Mouse (Mus musculus): ENCODE data around the gene Glrp1. TPM values are rescaled to one million over a fixed set of nuclear protein-coding genes. Genes with fewer than 3 reads are reported as not detected.
A peak's percentile ranks its signal among the peaks of the same experiment; 100 is the strongest.

The Glrp1 gene
- polyA plus RNA-seq, 1 experiment from 2014 or later = not detected

GRCm38 (mm10) chr1:88491617-88492378 lies 18.1 kb downstream of the Glrp1 start:
- ATAC-seq (ENCODE audit: low FRiP score, low read depth) = 0 out of 2 replicates have a peak, but pooled peaks have one; percentile 24
- Histone ChIP-seq H3K4me2 (replicated peaks) (peak overlapping the region; percentile 19), H3K4me3 (no peak overlapping the region)

GRCm38 (mm10) chr1:88490164-88490563 lies 19.7 kb downstream of the Glrp1 start:
- no peaks in the 10 kb centered on the region for H3K9me3 ChIP-seq
- H3K36me3 ChIP-seq = no peaks in the 10 kb centered on the region
- H3K4me1 ChIP-seq = peaks cover 48% of the 10 kb centered on the region
- peak overlapping the region; percentile 16; the same call in 1 of the 2 replicates for H3K4me2 ChIP-seq (replicated peaks)
- no peak overlapping the region for H3K9ac ChIP-seq
- 70% methylated on average over 10 of the region's 10 CpGs for WGBS
- no peak overlapping the region for H3K27ac ChIP-seq
- no peaks in the 10 kb centered on the region for H3K27me3 ChIP-seq
- 0 out of 2 replicates have a peak, but pooled peaks have one; percentile 41 for ATAC-seq (ENCODE audit: low FRiP score, low read depth)
- no peak overlapping the region for H3K4me3 ChIP-seq

More at GRCm38 (mm10) chr1:88491617-88492378, 18.1 kb downstream of the Glrp1 start:
- H3K9ac ChIP-seq = no peak overlapping the region
- WGBS = 32% methylated on average over 17 of the region's 17 CpGs
- H3K4me1 ChIP-seq = peaks cover 41% of the 10 kb centered on the region
- no peak overlapping the region; the same call in 1 of the 2 replicates for H3K27ac ChIP-seq
- H3K36me3 ChIP-seq = no peaks in the 10 kb centered on the region
- no peaks in the 10 kb centered on the region for H3K9me3 ChIP-seq
- H3K27me3 ChIP-seq = no peaks in the 10 kb centered on the region

GRCm38 (mm10) chr1:88488957-88489356 lies 20.9 kb downstream of the Glrp1 start:
- no peak overlapping the region for H3K4me3 ChIP-seq
- WGBS = 69% methylated on average over 4 of the region's 4 CpGs
- H3K4me1 ChIP-seq = peaks cover 48% of the 10 kb centered on the region
- no peak overlapping the region for H3K9ac ChIP-seq
- no peak overlapping the region; the same call in 1 of the 2 replicates for H3K27ac ChIP-seq
- no peaks in the 10 kb centered on the region for H3K27me3 ChIP-seq
- H3K4me2 ChIP-seq (replicated peaks) = no peak overlapping the region
- no peaks in the 10 kb centered on the region for H3K36me3 ChIP-seq
- ATAC-seq (ENCODE audit: low FRiP score, low read depth) = no peak
- H3K9me3 ChIP-seq = no peaks in the 10 kb centered on the region

GRCm38 (mm10) chr1:88486336-88486735 lies 23.5 kb downstream of the Glrp1 start:
- Histone ChIP-seq H3K27me3 (no peaks in the 10 kb centered on the region), H3K9me3 (no peaks in the 10 kb centered on the region), H3K36me3 (no peaks in the 10 kb centered on the region), H3K4me1 (peaks cover 33% of the 10 kb centered on the region), H3K4me3 (no peak overlapping the region), H3K9ac (no peak overlapping the region), H3K4me2 (replicated peaks) (no peak overlapping the region), H3K27ac (no peak overlapping the region)
- WGBS = 51% methylated on average over 4 of the region's 4 CpGs
- peak; percentile 63; the same call in 1 of the 2 replicates for ATAC-seq (ENCODE audit: low FRiP score, low read depth)

- Histone ChIP-seq H3K9me3 (no peaks in the 10 kb centered on the region), H3K36me3 (no peaks in the 10 kb centered on the region), H3K4me1 (peaks cover 19% of the 10 kb centered on the region), H3K9ac (no peak overlapping the region), H3K27ac (no peak overlapping the region), H3K4me3 (no peak overlapping the region), H3K27me3 (no peaks in the 10 kb centered on the region), H3K4me2 (replicated peaks) (no peak overlapping the region)
- no peak for ATAC-seq (ENCODE audit: low FRiP score, low read depth)
- WGBS = 74% methylated on average over 4 of the region's 4 CpGs
Measured at GRCm38 (mm10) chr1:88484059-88484458, 25.8 kb downstream of the Glrp1 start.

- Histone ChIP-seq H3K27ac (no peak overlapping the region), H3K4me1 (peaks cover 14% of the 10 kb centered on the region), H3K9ac (no peak overlapping the region), H3K4me3 (no peak overlapping the region), H3K9me3 (no peaks in the 10 kb centered on the region), H3K36me3 (no peaks in the 10 kb centered on the region), H3K4me2 (replicated peaks) (no peak overlapping the region), H3K27me3 (no peaks in the 10 kb centered on the region)
- WGBS = 81% methylated on average over 17 of the region's 17 CpGs
- no peak for ATAC-seq (ENCODE audit: low FRiP score, low read depth)
Measured at GRCm38 (mm10) chr1:88482142-88483099, 27.4 kb downstream of the Glrp1 start.

GRCm38 (mm10) chr1:88480594-88480993 lies 29.3 kb downstream of the Glrp1 start:
- 80% methylated on average over 8 of the region's 8 CpGs for WGBS
- H3K27ac ChIP-seq = no peak overlapping the region

GRCm38 (mm10) chr1:88478205-88478604 lies 31.7 kb downstream of the Glrp1 start:
- peaks cover 34% of the 10 kb centered on the region for H3K4me1 ChIP-seq
- no peak for ATAC-seq (ENCODE audit: low FRiP score, low read depth)
- no peak overlapping the region for H3K9ac ChIP-seq
- 12% methylated on average over 2 of the region's 2 CpGs for WGBS
- no peak overlapping the region for H3K4me3 ChIP-seq
- no peak overlapping the region for H3K4me2 ChIP-seq (replicated peaks)
- H3K9me3 ChIP-seq = no peaks in the 10 kb centered on the region
- no peak overlapping the region for H3K27ac ChIP-seq
- H3K36me3 ChIP-seq = no peaks in the 10 kb centered on the region
- no peaks in the 10 kb centered on the region for H3K27me3 ChIP-seq

More at GRCm38 (mm10) chr1:88480594-88480993, 29.3 kb downstream of the Glrp1 start:
- no peak overlapping the region for H3K4me2 ChIP-seq (replicated peaks)
- no peaks in the 10 kb centered on the region for H3K36me3 ChIP-seq
- no peak for ATAC-seq (ENCODE audit: low FRiP score, low read depth)
- no peak overlapping the region for H3K9ac ChIP-seq
- H3K4me1 ChIP-seq = peaks cover 13% of the 10 kb centered on the region
- no peaks in the 10 kb centered on the region for H3K27me3 ChIP-seq
- H3K4me3 ChIP-seq = no peak overlapping the region
- no peaks in the 10 kb centered on the region for H3K9me3 ChIP-seq

- Histone ChIP-seq H3K27me3 (no peaks in the 10 kb centered on the region), H3K4me2 (replicated peaks) (no peak overlapping the region), H3K9ac (no peak overlapping the region), H3K27ac (no peak overlapping the region), H3K4me3 (no peak overlapping the region), H3K36me3 (no peaks in the 10 kb centered on the region), H3K9me3 (no peaks in the 10 kb centered on the region), H3K4me1 (peaks cover 34% of the 10 kb centered on the region)
- ATAC-seq (ENCODE audit: low FRiP score, low read depth) = no peak
- WGBS = 93% methylated on average over 20 of the region's 20 CpGs
Measured at GRCm38 (mm10) chr1:88476554-88477085, 33.2 kb downstream of the Glrp1 start.

- H3K4me1 ChIP-seq = peaks cover 34% of the 10 kb centered on the region
- H3K9me3 ChIP-seq = no peaks in the 10 kb centered on the region
- peak overlapping the region; percentile 52; the same call in 1 of the 2 replicates for H3K27ac ChIP-seq
- H3K36me3 ChIP-seq = no peaks in the 10 kb centered on the region
- H3K4me2 ChIP-seq (replicated peaks) = no peak overlapping the region
- H3K9ac ChIP-seq = no peak overlapping the region
- ATAC-seq (ENCODE audit: low FRiP score, low read depth) = no peak
- no peaks in the 10 kb centered on the region for H3K27me3 ChIP-seq
- WGBS = 4% methylated on average over 8 of the region's 8 CpGs
- H3K4me3 ChIP-seq = no peak overlapping the region
Measured at GRCm38 (mm10) chr1:88475502-88475953, 34.3 kb downstream of the Glrp1 start.

GRCm38 (mm10) chr1:88474598-88474997 lies 35.3 kb downstream of the Glrp1 start:
- Histone ChIP-seq H3K4me1 (peaks cover 34% of the 10 kb centered on the region), H3K27ac (peak overlapping the region; percentile 52; the same call in 1 of the 2 replicates), H3K9ac (no peak overlapping the region), H3K27me3 (no peaks in the 10 kb centered on the region), H3K4me2 (replicated peaks) (no peak overlapping the region), H3K36me3 (no peaks in the 10 kb centered on the region), H3K4me3 (no peak overlapping the region), H3K9me3 (no peaks in the 10 kb centered on the region)
- ATAC-seq (ENCODE audit: low FRiP score, low read depth) = 0 out of 2 replicates have a peak, but pooled peaks have one; percentile 26
- 8% methylated on average over 7 of the region's 7 CpGs for WGBS

Data from limb, embryonic 13.5 days (tissue).